Mouse (Mus musculus): ENCODE measurements around the gene Cuedc2.
A peak's percentile ranks its signal among the peaks of the same experiment; 100 is the strongest.

Cuedc2 gene

DNA sequence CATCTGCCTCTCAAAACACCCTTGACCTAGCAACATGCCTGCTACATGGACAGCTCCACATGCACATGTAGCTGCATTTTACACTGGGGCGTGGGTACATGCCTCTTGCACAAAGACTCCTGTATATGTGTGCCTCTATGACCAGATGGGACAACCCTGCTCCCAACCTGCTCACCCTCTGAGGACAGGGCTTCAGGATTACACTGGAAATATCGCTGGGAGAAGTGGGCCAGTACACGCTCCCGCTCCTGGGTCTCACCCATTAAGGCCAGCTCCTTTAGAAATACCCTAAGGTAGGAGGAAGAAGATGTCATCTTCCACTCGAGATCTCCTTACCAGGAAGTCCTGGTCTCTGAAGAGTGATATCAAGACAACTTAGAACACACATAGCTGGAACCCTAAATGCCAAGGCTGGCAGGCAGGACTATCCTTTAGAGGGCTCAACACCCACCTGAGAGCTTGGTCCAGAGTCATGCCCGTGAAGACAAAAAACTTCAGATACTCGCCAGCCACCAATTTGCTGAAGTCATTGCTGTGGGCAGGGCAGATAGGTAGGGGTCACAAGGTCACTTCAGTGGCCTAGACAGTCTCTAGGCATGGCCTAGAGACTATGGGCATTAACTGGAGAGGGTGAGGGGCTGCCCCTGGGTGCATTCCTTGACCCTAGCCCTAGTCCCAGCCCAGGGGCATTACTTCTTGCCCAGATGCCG, 18.3 kb downstream of the Cuedc2 start:
- no peak for DNase-seq

DNA sequence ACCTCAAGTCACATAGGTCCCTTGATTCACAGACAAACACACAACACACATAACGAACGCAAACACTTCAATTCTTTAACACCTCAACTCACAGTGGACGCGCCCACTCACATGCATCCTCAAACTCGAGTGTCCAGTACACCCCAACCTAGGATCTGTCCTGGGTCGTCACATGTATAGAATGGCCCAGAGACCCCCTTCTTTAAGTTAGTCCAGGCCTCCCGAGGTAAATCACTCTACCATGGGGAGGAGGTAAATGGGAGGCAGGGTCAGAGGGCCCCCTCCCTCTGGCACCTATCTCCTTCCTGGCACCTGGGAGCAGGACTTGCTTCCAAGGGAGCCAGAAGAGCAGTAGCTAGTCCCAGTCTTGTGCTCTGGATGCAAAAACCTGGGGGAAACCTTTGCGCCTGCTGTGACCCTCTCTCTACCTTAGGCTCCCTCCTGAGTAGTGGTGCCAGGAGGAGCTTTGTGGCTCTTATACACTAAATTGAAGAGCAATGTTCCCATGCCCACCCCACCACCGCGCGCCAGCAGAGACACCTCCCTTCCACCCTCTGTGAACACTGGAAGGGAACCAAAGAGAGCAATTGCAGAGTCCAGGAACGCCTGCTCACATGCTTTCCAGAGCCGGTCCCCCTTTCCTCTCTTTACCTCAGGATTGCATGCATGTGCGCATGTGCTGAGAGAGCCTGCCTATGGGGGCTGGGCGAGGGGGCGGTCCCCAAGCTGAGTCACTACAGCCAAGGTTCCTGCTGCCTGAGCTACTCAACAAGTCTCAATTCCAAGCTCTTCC, 19.7 kb downstream of the Cuedc2 start:
- peak; percentile 73 for DNase-seq

DNA sequence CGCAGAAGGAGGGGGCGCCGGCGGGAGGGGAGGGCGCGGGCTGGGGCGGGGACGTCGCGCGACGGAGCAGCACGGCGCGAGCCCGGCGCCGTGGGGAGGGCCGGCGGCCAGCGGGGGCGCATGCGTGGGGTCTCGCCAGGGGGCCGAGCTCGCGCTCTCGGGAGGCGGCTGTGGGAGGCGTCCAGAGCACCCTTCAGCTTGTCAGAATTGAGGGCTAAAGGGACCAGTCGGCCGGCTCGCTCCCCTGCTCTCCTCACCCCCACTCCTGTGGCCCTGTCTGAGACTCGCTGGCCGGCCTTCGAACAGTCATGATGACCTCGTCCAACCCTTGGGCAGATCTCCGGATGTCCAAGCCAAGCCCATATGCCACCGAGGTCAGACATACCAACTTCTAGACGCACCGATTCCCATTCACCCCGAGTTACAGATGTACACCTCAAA, 20.5 kb downstream of the Cuedc2 start:
- no peak for DNase-seq

DNA sequence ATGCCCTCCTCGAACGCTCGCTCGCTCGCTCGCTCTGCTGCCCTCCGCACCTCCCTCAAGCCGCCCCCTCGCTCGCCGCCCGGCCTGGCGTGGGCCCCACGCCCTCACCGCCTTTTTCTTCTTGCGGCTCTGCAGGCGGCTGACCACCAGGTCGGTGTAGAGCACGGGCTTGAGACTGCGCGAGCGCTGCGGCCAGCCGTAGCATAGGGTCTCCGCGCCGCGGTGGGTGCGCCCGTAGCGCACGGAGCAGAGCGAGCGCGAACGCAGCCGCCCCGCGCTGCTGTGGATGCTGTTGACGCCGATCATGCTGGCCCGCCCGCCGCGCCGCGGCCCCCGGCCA, 21.0 kb downstream of the Cuedc2 start:
- DNase-seq, result no peak

DNA sequence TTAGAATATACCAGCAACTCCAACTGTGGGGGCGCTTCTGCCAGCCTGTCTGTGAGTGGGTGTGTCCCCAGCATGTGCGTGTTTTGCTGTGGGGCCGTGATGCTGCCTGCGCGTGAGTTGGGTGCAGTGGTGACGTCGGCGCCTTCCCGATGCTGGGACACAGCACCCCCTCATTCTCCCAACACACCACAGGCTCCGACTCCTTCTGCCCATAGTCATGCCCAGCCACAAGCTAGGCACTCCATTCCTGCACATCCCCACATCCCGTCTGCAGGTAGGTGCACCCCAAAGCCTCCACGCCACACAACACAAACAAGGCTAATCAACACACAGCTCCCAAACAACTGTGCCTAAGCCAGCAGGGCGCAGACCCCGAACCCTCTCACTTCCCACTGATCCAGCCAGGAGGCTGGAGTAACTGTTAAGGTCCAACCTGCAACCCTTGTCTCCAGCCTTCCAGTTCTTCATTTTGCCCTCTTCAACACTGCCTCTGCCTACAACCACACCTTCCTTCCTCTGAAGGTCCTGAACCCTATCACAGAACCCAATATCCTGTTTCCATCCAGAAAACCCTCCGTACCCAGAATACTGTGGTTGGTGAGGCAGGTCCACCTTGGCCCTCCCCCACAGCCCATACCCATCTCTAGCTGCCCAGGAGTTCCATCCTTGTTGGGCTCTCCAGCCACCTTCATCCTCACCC, 21.5 kb downstream of the Cuedc2 start:
- no peak for DNase-seq

DNA sequence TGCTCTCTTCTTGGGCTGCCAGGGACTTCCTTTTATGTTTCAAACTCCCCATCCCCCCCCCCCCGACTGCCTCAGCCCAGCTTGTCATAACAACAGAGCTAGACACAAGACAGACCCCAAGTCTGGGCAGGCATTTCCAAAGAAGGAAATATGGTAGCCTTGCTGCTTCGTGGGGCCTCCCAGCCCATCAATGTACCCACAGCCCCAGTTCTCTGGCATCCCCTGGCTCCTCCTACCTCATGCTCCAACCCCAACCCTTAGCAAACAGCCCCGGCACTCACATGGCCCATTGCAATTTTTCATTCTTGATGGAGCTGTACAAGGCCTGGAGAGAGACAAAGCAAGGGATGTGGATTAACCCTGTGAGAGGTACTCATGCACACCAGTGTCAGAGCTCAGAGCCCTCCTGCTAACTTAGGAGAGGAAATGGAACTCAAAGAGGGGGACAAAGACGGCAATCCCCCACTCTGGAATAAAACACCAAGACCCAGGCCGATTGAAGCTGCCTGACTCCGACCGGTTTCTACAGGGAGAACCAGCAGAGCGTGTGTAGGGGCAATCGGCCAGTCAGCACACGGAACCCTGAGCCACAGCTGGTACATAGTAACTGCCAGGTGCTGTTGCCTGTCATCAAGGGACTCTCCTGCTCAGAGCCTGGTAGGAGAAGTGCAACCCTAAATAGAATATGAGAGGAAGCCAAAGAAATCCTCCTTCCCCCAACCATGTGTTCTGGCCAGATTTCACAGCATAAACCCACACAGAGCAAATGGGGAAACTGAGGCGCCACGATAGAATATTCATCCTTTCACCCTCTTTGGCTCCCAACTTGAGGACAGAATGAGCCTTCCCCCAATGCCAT, 22.5 kb downstream of the Cuedc2 start:
- DNase-seq, result no peak

DNA sequence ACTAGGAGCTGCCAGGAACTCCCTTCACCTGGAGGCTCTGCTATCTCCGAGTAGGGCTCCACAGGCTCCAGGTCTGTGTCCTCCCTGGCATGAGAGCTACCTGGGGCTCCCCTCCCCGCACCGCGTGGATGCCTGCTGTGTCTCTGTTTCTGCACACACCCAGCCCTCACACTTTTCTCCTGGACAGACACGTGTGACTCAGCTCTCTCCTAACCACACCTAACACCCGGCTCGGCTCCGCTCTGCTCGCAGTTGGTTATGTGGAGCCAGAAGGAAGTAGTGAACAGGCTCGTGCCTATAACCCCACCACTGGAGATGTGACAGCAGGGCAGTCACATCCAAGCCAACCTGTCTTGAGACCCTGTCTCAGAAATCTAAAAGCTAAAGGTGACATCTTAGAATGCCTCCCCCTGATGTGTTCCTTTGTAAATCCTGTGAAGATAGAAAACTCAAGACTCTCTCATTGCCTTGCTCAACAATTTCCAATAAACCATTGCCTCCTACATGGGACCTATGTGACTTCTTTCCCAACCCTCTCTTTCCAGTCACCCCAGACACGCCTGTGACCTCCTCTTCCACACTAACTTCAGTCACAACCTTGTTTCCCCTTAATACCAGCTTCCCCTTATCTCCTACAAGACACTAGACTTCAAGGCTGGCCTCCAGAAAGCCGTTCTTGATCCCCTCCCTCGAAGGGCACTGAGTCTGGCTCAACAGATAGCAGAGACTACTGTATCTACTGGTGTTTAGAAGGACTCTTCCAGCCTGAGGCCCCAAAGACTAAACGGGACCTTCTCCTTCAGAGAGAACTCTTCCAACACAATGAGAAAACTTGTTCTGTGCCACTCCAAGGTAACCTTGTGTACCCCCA, 23.4 kb downstream of the Cuedc2 start:
- no peak for DNase-seq

DNA sequence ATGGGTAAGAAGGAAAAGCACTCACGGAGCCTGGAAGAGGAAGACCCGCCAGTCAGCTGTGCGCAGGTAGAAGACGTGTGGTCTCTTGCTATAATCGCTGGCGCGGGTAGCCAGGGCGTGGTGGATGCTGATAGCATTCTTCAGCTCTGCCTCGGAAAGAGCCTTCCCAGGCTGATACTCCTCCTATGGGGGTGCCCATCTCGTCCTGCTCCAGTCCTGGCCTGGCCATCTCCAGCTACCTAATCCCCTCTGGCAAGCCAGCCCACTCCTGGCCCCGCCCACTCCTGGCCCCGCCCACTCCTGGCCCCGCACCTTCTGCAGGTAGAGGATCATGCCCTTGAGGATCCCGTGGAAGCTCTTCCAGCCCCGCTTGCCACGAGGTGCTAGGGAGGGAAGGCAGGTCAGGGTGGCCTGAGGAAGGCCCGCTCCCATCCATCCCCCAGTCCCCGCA, 24.3 kb downstream of the Cuedc2 start:
- DNase-seq, result no peak

DNA sequence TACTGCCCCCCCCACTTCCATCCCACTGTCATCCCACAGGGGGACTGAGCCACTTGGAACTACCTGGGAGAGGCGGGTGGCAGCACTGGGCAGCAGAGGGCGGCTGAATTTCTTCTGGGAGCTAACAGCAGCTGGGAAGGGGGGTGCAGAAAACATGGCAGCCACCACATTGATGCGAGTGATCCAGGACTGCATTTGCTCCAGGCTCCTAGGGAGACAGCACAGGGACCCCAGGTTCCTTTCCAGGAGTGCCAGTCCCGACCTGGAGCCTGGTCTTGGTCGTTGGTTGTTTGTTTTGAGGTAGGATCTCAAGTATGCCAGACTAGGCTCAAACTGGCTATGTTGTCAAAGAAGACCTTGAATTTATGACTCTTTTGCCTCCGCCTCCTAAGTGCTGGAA, 24.9 kb downstream of the Cuedc2 start:
- DNase-seq, result no peak

DNA sequence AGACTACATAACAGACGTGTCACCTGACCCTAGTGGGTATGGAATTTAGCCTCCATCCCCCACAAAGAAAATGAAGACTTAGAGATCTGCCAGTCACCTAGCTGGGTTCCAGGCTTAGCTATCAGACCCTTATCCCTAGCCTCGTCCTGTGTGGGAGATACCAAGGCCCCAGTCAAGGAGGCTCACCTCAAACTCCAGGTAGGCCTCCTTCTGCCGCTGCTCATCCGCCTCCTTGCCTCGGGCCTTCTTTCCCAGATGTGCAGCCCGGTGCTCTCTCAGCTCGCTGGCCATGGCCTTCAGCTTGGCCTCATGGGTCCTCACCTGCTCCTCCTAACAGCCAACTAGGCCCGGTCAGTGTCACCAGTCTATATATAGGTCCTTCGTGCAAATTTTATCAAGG, 25.4 kb downstream of the Cuedc2 start:
- no peak for DNase-seq

DNA sequence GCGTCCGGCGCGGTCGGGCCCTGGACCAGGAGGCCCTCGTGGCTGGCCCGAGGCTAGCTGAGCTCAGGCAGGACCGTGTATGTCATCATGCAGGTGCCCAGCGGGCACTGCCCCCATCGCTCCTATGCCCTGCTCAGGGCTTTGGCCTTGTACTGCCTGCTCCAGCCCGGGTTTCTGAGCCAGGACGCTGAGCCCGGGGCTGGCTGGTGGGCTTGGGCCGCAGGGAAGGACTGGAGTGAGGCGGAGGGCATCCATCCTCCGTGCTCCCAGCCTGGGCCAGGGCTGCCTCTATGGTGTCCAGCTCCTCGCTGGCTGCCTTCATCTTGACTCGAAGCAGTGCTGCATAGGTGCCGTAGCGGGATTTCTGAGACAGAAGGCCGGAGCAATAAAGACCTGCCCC, 25.9 kb downstream of the Cuedc2 start:
- no peak for DNase-seq

DNA sequence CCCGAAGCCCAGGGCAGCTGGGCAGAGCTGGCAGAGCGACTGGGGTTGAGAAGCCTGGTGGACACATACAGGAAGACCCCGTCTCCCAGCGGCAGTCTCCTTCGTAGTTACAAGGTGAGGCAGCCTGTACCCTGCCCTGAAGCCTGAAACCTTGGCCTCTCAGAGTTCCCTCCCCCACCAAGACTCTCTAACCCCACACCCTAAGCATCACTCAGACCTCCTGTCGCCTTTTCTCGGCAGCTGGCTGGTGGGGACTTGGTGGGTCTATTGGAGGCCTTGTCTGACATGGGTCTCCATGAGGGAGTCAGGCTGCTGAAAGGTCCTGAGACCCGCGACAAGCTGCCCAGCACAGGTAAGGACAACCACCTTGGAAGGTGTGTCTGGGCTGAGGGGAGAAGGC, 27.2 kb downstream of the Cuedc2 start:
- DNase-seq, result no peak

DNA sequence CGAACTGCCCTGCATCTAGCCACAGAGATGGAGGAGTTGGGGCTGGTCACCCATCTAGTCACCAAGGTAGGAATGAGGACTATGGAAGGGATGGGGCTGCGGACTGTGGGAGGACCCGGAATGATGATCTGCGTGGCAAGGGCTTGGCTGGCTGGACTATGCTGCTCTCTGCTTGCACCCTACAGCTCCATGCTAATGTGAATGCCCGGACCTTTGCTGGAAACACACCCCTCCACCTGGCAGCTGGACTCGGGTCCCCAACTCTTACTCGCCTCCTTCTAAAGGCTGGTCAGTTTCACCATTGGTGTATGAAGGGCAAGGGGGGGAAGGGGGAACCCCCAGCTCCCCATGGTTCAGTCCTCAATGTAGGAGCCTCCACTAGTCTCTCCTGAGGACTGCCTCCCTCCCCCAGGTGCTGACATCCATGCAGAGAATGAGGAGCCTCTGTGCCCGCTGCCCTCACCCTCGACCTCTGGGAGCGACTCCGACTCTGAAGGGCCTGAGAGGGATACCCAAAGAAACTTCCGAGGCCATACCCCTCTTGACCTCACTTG, 28.1 kb downstream of the Cuedc2 start:
- DNase-seq, result no peak

DNA sequence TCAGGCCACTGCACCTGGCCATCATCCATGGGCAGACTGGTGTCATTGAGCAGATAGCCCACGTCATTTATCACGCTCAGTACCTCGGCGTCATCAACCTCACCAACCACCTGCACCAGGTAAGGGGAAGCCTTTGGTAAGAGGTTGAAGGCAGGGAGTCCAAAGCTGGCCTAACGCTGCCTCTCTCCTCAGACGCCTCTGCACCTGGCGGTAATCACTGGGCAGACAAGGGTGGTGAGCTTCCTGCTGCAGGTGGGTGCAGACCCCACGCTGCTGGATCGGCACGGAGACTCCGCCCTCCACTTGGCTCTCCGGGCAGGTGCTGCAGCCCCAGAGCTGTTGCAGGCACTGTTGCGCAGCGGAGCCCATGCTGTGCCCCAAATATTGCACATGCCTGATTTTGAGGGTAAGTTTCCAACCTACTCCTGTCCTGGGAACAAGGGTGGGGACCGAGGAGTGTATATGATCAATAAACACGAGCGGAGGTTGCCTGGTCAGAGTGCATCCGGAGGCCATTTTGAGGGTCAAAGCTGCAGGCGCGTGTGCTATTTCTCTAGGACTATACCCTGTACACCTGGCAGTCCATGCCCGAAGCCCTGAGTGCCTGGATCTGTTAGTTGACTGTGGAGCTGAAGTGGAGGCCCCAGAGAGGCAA, 28.7 kb downstream of the Cuedc2 start:
- DNase-seq, result no peak

DNA sequence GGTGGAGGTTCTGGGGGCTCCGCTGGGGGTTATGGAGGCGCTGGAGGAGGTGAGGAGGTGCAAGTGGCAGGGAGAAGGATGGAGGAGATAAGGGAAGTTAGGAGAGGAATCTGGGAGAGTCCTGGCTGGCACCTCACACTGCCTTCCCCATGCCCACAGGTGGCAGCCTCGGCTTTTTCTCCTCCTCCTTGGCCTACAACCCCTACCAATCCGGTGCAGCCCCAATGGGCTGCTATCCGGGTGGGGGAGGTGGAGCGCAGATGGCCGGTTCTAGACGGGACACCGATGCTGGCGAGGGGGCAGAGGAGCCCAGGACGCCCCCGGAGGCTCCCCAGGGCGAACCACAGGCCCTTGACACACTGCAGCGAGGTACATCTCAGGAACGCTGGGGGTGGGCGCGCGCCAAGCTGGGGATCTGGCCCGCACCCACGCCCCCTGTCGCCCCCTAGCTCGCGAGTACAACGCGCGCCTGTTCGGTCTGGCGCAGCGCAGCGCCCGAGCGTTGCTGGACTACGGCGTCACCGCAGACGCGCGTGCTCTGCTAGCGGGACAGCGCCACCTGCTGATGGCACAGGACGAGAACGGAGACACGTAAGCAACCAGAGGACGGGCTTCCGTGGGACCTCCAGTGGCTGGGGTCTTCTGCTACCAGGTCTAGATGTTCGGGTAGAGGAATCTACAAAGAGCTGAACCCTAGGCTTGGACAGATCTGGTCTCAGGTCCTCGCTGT, 29.6 kb downstream of the Cuedc2 start:
- peak; percentile 89 for DNase-seq

DNA sequence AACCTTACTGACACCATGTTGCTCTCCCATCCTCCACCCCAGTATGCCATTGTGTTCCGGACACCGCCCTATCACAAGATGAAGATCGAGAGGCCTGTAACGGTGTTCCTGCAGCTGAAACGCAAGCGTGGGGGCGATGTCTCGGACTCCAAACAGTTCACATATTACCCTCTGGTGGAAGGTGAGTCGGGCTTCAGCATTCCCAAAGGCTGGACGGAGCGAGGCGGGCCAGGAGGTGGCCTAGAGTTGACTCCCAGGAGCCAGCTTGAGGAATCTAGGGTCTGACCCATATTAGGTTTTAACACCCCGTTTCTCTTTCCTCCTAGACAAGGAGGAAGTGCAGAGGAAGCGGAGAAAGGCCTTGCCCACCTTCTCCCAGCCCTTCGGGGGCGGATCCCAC, 30.2 kb downstream of the Cuedc2 start:
- DNase-seq, result no peak

DNA sequence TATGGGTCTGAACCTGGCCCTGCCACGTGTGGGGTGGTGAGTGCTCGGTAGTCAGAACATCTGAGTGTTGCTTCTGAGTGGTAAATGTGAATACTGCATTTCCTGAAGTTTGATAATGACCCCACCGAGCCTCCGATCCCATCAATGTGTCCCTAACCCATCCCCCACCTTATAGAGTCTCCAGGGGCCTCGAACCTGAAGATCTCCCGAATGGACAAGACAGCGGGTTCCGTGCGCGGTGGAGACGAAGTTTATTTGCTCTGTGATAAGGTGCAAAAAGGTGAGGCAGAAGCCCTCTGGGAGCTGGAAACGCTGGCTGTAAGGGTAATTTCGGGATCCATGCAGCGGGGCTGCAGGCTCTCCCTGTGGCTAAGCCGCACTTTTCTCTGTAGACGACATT, 30.7 kb downstream of the Cuedc2 start:
- DNase-seq, result no peak

DNA sequence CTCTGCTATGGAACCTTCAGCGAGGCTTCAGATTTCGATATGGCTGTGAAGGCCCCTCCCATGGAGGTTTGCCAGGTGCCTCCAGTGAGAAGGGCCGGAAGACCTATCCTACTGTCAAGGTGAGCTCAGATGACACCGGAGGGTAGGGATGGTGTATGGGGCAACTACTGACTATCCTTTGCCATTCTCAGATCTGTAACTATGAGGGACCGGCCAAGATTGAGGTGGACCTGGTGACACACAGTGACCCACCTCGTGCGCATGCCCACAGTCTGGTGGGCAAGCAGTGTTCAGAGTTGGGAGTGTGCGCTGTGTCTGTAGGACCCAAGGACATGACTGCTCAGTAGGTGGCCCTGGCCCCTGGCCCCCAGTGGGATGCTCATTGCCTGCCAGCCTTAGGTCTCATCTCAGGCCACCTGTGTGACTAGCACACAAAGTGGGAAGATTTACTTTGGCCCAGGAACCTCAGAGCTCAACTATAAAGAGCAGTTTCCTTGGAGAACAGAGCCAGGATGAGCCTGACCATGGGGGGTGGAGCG, 31.7 kb downstream of the Cuedc2 start:
- DNase-seq, result no peak

DNA sequence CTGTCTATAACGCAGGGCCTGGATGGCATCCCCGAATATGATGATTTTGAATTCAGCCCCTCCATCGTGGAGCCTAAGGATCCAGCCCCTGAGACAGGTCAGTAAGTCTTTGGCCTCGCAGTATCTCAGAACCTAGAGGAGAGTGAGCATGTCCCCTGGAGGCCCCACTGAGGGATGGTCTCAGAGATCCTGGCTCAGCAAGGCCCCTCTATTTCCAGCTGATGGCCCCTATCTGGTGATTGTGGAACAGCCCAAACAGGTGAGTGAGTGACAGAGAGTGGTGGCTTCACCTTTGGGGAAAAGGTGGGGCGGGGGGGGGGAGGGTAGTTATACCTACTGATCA, 32.3 kb downstream of the Cuedc2 start:
- no peak for DNase-seq

Data from kidney, postnatal 14 days (tissue).